Mouse (Mus musculus): ENCODE results near the gene Plcb4. TPM values are rescaled to one million over a fixed set of nuclear protein-coding genes. Genes with fewer than 3 reads are reported as not detected.

Plcb4 gene
- 10 to 100 TPM; 17.3 to 18.2 TPM for total RNA-seq (2021)

GRCm38 (mm10) chr2:135658486-135659390, at the start of gene Plcb4:
Gene Plcb4, plus strand, starts transcription at chr2:135659011.
- peak; percentile 64 to 66 for DNase-seq (ENCODE audit: extremely low spot score in 1 of 2, low spot score in 1 of 2)

GRCm38 (mm10) chr2:135614651-135615261, 44.1 kb upstream of the Plcb4 start:
- no peak for DNase-seq (ENCODE audit: extremely low spot score in 1 of 2, low spot score in 1 of 2)

GRCm38 (mm10) chr2:135616090-135616489, 42.7 kb upstream of the Plcb4 start:
- no peak for DNase-seq (ENCODE audit: extremely low spot score in 1 of 2, low spot score in 1 of 2)

- no peak for DNase-seq (ENCODE audit: extremely low spot score in 1 of 2, low spot score in 1 of 2)
These were observed 40.3 kb upstream of the Plcb4 start for GRCm38 (mm10) chr2:135618551-135618950.

- no peak for DNase-seq (ENCODE audit: extremely low spot score in 1 of 2, low spot score in 1 of 2)
These were observed 38.9 kb upstream of the Plcb4 start for GRCm38 (mm10) chr2:135619956-135620355.

- no peak for DNase-seq (ENCODE audit: extremely low spot score in 1 of 2, low spot score in 1 of 2)
These were observed 31.0 kb upstream of the Plcb4 start for GRCm38 (mm10) chr2:135627821-135628220.

- no peak for DNase-seq (ENCODE audit: extremely low spot score in 1 of 2, low spot score in 1 of 2)
These were observed 21.6 kb upstream of the Plcb4 start for GRCm38 (mm10) chr2:135637227-135637626.

GRCm38 (mm10) chr2:135641002-135641401, 17.8 kb upstream of the Plcb4 start:
- no peak for DNase-seq (ENCODE audit: extremely low spot score in 1 of 2, low spot score in 1 of 2)

GRCm38 (mm10) chr2:135641636-135642035, 17.2 kb upstream of the Plcb4 start:
- DNase-seq (ENCODE audit: extremely low spot score in 1 of 2, low spot score in 1 of 2), result no peak

GRCm38 (mm10) chr2:135646226-135646625, 12.6 kb upstream of the Plcb4 start:
- DNase-seq (ENCODE audit: extremely low spot score in 1 of 2, low spot score in 1 of 2), result no peak

- DNase-seq (ENCODE audit: extremely low spot score in 1 of 2, low spot score in 1 of 2), result no peak
These were observed 12.2 kb upstream of the Plcb4 start for GRCm38 (mm10) chr2:135646654-135647053.

GRCm38 (mm10) chr2:135647985-135648384, 10.8 kb upstream of the Plcb4 start:
- no peak for DNase-seq (ENCODE audit: extremely low spot score in 1 of 2, low spot score in 1 of 2)

- DNase-seq (ENCODE audit: extremely low spot score in 1 of 2, low spot score in 1 of 2), result no peak
These were observed 7.9 kb upstream of the Plcb4 start for GRCm38 (mm10) chr2:135650885-135651284.

- DNase-seq (ENCODE audit: extremely low spot score in 1 of 2, low spot score in 1 of 2), result no peak
These were observed 6.8 kb upstream of the Plcb4 start for GRCm38 (mm10) chr2:135652040-135652439.

GRCm38 (mm10) chr2:135652451-135652850, 6.4 kb upstream of the Plcb4 start:
- no peak for DNase-seq (ENCODE audit: extremely low spot score in 1 of 2, low spot score in 1 of 2)

GRCm38 (mm10) chr2:135655948-135656347, 2.9 kb upstream of the Plcb4 start:
- DNase-seq (ENCODE audit: extremely low spot score in 1 of 2, low spot score in 1 of 2), result no peak

- DNase-seq (ENCODE audit: extremely low spot score in 1 of 2, low spot score in 1 of 2), result no peak
These were observed 2.2 kb upstream of the Plcb4 start for GRCm38 (mm10) chr2:135656586-135656985.

- DNase-seq (ENCODE audit: extremely low spot score in 1 of 2, low spot score in 1 of 2), result peak; percentile 27 to 37
These were observed 775 bp downstream of the Plcb4 start for GRCm38 (mm10) chr2:135659391-135660180.

GRCm38 (mm10) chr2:135660816-135661215, 2.0 kb downstream of the Plcb4 start:
- DNase-seq (ENCODE audit: extremely low spot score in 1 of 2, low spot score in 1 of 2), result no peak

- no peak for DNase-seq (ENCODE audit: extremely low spot score in 1 of 2, low spot score in 1 of 2)
These were observed 5.0 kb downstream of the Plcb4 start for GRCm38 (mm10) chr2:135663785-135664184.

- no peak for DNase-seq (ENCODE audit: extremely low spot score in 1 of 2, low spot score in 1 of 2)
These were observed 8.7 kb downstream of the Plcb4 start for GRCm38 (mm10) chr2:135667496-135667895.
